Mouse (Mus musculus) kidney, embryonic 16.5 days (tissue): ENCODE results near the gene Icam5. TPM values are rescaled to one million over a fixed set of nuclear protein-coding genes. Genes with fewer than 3 reads are reported as not detected.
"Not testable (repeated sequence)": the region's sequence is repeated elsewhere in the genome, so short reads cannot be mapped to it uniquely, and the experiment has no call there.

Experiments
- ATAC-seq: fragments of 200-750 bp; cut with Nextera tagmentation; 2 replicates; pipeline ENCODE4 v1.8.0; 2017; ENCODE audit warnings: moderate TSS enrichment; ENCODE audit not compliant: low FRiP score, low TSS enrichment
- H3K27ac ChIP-seq: fragments of 300-500 bp; sonication (generic); 2 replicates; pipeline ENCODE4 v1.5.1; 2014; ENCODE audit warnings: low read length
- H3K27me3 ChIP-seq: fragments of 300-500 bp; sonication (generic); 2 replicates; pipeline ENCODE4 v1.6.1; 2014; ENCODE audit warnings: low read length, control low read depth, mixed read lengths; ENCODE audit not compliant: insufficient read depth
- H3K36me3 ChIP-seq: fragments of 300-500 bp; sonication (generic); 2 replicates; pipeline ENCODE4 v1.6.1; 2014; ENCODE audit warnings: low read length, control low read depth, mixed read lengths; ENCODE audit not compliant: insufficient read depth
- H3K4me1 ChIP-seq: fragments of 300-500 bp; sonication (generic); 2 replicates; pipeline ENCODE4 v1.6.1; 2014; ENCODE audit warnings: low read length, control low read depth, mixed read lengths; ENCODE audit not compliant: insufficient read depth
- H3K4me2 ChIP-seq: fragments of 300-500 bp; sonication (generic); replicated peaks from 2 replicates; pipeline ENCODE4 v1.6.1; 2014; ENCODE audit warnings: low read depth, low read length
- H3K4me3 ChIP-seq: fragments of 300-500 bp; sonication (generic); 2 replicates; pipeline ENCODE4 v1.5.1; 2014; ENCODE audit warnings: mild to moderate bottlenecking, low read length
- H3K9ac ChIP-seq: fragments of 300-500 bp; sonication (generic); replicated peaks from 2 replicates; pipeline ENCODE4 v1.6.1; 2014; ENCODE audit warnings: low read length
- H3K9me3 ChIP-seq: fragments of 300-500 bp; sonication (generic); 2 replicates; pipeline ENCODE4 v1.6.1; 2016; ENCODE audit warnings: low read length, control low read depth
- WGBS: fragments of 180-500 bp; shearing (Covaris S2); extraction: QIAGEN DNeasy Blood & Tissue Kit; methylation state at CpG from one replicate; pipeline ENCODE4 v1.1.7; 2014; 5-methylcytosine and 5-hydroxymethylcytosine counted together
- polyA plus RNA-seq: library from polyadenylated mRNA; unstranded; fragments of >200 nt; fragmentation: Nextera tagmentation; extraction: Ambion mirVana; gene quantifications from 2 replicates; pipeline ENCODE4 v1.2.1, GENCODE M21; 2015

Icam5 gene
- polyA plus RNA-seq, 1 experiment from 2014 or later: 0.39 TPM

DNA sequence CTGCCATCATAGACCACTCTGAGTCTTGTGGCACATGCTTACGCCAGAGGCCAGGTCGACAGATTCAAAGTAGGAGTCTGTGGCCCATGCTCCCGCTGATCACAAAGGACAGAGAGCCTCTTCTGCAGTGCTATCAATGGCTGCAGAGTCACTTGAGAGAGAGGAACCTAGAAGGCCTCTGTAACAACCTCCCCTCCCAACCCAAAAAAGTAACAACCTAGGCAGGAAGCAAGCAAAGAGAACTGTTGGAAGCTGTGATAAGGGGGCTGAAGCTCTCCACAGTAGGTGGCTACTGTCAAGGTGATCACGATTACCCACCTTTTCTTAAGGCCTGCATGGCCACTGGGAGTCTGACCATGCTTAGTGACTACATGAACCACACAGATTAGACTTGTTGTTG is 11.7 kb downstream of the Icam5 start:
- H3K4me1 ChIP-seq: 0 out of 2 replicates have a peak, but pooled peaks cover 2% of the 10 kb centered on the region
- no peak overlapping the region for H3K4me3 ChIP-seq
- H3K36me3 ChIP-seq: no peaks in the 10 kb centered on the region
- no peak for ATAC-seq
- no peaks in the 10 kb centered on the region for H3K9me3 ChIP-seq
- 87% methylated on average over 4 of the region's 4 CpGs for WGBS
- peaks cover 12% of the 10 kb centered on the region for H3K27me3 ChIP-seq
- H3K4me2 ChIP-seq: no peak overlapping the region
- H3K9ac ChIP-seq: no peak overlapping the region
- no peak overlapping the region for H3K27ac ChIP-seq

DNA sequence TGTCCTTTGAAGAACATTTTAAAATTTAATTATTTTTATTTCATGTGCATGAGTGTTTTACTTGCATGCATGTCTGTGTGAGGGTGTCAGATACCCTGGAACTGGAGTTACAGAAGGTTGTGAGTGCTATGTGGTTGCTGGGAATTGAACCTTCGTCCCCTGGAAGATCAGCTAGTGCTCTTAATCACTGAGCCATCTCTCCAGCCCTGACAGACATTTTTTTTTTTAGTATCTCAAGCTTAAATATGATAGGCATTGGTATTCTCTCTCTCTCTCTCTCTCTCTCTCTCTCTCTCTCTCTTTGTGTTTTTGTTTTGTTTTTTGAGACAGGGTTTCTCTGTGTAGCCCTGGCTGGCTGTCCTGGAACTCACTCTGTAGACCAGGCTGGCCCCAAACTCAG is 12.9 kb downstream of the Icam5 start:
- H3K4me3 ChIP-seq, H3K9ac ChIP-seq, H3K36me3 ChIP-seq, H3K27ac ChIP-seq, H3K4me2 ChIP-seq, ATAC-seq, H3K4me1 ChIP-seq, H3K9me3 ChIP-seq, H3K27me3 ChIP-seq: not testable (repeated sequence)
- WGBS: 37% methylated on average over 1 of the region's 1 CpGs

DNA sequence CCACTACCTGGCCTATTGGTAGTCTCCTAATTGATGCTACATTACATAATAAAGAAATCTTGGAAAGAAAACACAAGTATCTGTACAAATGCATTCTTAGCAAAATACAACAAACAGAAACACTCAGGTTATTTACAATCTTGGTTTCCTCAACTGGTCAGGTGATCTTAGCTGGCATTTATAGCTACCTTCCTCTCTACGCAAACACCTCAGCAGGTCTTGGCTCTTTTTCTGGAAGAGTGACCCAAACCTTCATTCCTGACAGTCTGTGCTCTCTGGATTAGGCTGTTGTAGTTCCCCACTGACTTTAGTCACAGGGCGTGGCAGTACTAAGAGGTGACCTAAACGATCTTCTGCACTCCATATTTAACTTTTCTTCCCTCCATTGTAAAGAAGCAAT is 13.4 kb downstream of the Icam5 start:
- H3K4me3 ChIP-seq: no peak overlapping the region
- 73% methylated on average over 3 of the region's 3 CpGs for WGBS
- ATAC-seq: no peak
- no peak overlapping the region for H3K9ac ChIP-seq
- no peaks in the 10 kb centered on the region for H3K27me3 ChIP-seq
- 0 out of 2 replicates have a peak, but pooled peaks cover 2% of the 10 kb centered on the region for H3K4me1 ChIP-seq
- H3K9me3 ChIP-seq: no peaks in the 10 kb centered on the region
- no peaks in the 10 kb centered on the region for H3K36me3 ChIP-seq
- no peak overlapping the region for H3K27ac ChIP-seq
- no peak overlapping the region for H3K4me2 ChIP-seq

DNA sequence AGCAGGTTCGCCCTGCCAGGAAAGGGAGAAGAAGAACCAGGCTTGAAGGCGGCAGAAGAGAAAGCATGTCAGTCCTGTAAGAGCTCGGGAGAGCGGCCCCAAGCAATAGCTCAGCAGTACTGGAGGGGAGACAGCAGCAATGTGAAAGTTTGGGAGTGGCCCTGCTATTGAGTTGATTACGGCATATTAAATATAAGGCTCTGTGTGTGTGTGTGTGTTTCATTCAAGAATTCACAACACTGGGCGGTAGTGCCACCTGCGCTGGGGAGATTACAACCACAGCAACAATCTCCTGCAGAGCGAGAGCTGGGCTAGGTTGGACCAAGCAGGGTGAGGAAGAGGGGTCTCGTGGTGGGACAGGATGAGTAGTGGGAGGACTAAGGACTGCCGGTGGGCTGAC is 19.7 kb downstream of the Icam5 start:
- Histone ChIP-seq H3K9me3 (no peaks in the 10 kb centered on the region), H3K4me1 (no peaks in the 10 kb centered on the region), H3K9ac (no peak overlapping the region), H3K27me3 (no peaks in the 10 kb centered on the region), H3K4me3 (no peak overlapping the region), H3K27ac (no peak overlapping the region), H3K36me3 (no peaks in the 10 kb centered on the region), H3K4me2 (no peak overlapping the region)
- ATAC-seq: no peak
- WGBS: 65% methylated on average over 10 of the region's 10 CpGs

DNA sequence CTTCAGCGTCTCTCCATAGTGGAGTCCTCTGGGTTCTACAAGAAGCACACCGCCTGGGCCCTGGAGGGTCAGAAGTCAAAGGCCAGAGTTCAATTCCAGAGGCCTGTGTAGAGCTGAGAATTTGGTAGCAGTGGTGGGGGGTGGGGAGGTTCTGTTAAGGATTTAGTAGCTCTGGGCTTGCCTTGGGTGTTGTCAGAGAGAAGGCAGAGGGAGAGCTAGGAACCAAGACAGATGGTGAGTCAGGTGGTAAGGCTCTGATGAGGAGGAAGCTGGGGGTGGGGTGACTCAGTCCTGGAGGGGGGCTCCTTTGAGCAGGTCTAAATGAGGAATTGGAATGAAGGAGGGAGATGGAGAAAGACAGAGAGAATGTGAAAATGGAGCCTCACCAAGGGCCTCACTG is 31.1 kb downstream of the Icam5 start:
- WGBS: 86% methylated on average over 2 of the region's 2 CpGs
- Histone ChIP-seq H3K9ac (no peak overlapping the region), H3K27ac (no peak overlapping the region), H3K36me3 (peaks cover 33% of the 10 kb centered on the region; the same call in 1 of the 2 replicates), H3K4me3 (no peak overlapping the region), H3K9me3 (no peaks in the 10 kb centered on the region), H3K27me3 (no peaks in the 10 kb centered on the region), H3K4me2 (no peak overlapping the region), H3K4me1 (no peaks in the 10 kb centered on the region)
- ATAC-seq: no peak

DNA sequence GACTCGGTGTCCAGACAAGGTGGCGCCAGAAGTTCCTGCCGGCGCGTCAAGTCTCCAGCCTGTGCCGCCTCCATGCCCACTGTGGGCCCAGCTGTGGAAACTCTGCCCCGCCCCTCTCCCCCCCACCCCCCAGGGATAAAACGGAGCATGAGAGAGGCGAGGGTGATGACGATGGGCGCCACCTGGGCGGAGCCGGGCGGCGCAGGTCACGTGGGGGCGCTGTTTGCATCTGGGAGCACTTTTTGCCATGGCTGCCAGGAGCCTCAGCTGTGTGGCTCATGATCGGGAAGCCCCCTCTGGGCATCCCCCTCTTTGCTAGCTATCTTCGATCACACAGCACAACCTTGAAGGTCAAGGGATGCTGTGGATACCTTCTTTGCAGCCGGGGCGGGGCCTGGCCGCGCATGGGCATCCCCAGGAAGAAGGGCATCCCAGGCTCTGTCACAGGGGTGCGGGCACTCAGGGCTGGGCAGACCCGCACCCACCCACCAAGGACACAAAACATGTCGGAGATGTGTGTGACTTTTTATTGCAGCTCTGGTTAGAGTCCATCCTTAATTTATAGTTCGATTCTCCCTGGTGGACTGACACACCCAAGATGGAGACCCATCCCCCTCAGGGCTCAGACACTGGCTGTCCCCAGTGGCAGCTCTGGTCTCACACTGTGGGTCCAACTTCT is 35.3 kb downstream of the Icam5 start, which contains the start of gene Zglp1:
TSS of gene Zglp1 (minus strand) at position 88 of the 679 bp plus-strand sequence.
- Histone ChIP-seq H3K27me3 (no peaks in the 10 kb centered on the region), H3K4me2 (no peak within 1 kb of the TSS), H3K36me3 (peaks cover 45% of the 10 kb centered on the region; the same call in 1 of the 2 replicates), H3K9me3 (no peaks in the 10 kb centered on the region), H3K9ac (no peak within 1 kb of the TSS), H3K4me1 (peaks cover 3% of the 10 kb centered on the region), H3K4me3 (no peak within 1 kb of the TSS), H3K27ac (no peak within 1 kb of the TSS)
- no peak for ATAC-seq
- WGBS: 90% methylated on average over 27 of the region's 27 CpGs

DNA sequence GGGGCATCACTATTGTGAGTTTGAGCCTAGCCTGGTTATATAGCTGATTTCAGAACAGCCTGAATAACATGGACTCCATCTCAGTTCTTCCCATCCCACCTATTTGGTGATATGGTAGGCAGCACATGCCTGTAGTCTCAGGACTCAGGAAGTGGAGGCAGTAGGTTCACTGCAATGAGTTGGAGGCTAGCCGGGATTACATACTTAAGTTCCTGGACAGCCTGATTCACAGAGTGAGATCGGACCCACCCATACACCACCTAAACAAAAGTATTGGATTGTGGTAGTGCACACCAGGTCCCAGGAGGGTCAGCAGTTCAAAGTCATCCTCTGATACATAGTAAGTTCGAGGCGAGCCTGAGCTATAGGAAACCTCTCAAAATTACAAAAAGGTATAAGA is 40.8 kb downstream of the Icam5 start:
- no peaks in the 10 kb centered on the region for H3K27me3 ChIP-seq
- ATAC-seq: 0 out of 2 replicates have a peak, but pooled peaks have one; percentile 8
- H3K9ac ChIP-seq: peak overlapping the region; percentile 89
- H3K36me3 ChIP-seq: peaks cover 39% of the 10 kb centered on the region
- H3K9me3 ChIP-seq: no peaks in the 10 kb centered on the region
- peak overlapping the region; percentile 87 for H3K4me3 ChIP-seq
- H3K4me1 ChIP-seq: peaks cover 10% of the 10 kb centered on the region
- H3K27ac ChIP-seq: peak overlapping the region; percentile 76; the same call in 1 of the 2 replicates
- peak overlapping the region; percentile 83 for H3K4me2 ChIP-seq
- 7% methylated on average over 4 of the region's 4 CpGs for WGBS

DNA sequence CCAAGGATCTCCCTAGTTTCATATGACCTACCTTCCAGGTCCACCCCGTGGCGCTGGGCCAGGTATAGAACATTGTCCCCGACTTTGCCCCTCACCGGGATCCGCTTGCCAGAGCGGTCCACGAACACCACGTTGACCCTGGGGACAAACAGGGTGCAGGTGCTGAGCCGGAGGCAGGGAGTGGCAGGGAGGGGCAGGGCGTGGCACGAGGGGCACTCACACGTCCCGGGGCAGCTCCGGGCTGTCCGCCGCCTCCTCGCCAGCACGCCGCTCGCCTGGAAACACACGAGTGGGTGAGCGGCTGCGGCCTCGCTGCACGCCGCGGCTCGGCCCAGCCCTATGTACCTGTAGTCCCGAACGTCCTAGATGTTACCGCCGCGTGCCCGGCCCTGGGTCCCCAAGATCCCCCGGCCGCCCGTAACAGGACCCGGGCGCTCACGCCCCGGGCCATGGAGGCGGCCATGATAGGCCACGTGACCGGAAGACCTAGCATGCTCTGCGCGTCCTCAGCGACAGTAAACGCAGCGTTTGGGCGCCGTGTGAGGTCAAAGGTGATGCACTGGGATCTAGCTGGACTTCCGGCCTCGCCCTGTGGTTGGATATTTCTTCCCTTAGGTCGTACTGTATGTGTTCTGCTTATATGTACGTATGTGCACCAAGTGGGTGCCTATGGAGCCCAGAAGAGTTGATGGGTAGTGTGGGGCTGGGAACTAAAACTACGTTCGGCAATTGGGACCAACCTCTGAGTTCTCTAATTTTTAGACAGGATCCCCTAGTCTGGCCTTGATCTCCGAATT is 41.4 kb downstream of the Icam5 start, which contains the start of the genes Gm49373 and Fdx1l:
TSS of gene Gm49373 (minus strand) at position 53 of the 797 bp plus-strand sequence.
TSS of gene Fdx1l (minus strand) at position 571 of the 797 bp plus-strand sequence.
- peak within 1 kb of the TSS; percentile 76 for H3K27ac ChIP-seq
- H3K9me3 ChIP-seq: no peaks in the 10 kb centered on the region
- peak within 1 kb of the TSS; percentile 89 for H3K9ac ChIP-seq
- ATAC-seq: peak; percentile 94
- H3K4me1 ChIP-seq: peaks cover 10% of the 10 kb centered on the region
- H3K4me3 ChIP-seq: peak within 1 kb of the TSS; percentile 87
- no peaks in the 10 kb centered on the region for H3K27me3 ChIP-seq
- 2% methylated on average over 58 of the region's 58 CpGs for WGBS
- H3K4me2 ChIP-seq: peak within 1 kb of the TSS; percentile 83
- peaks cover 41% of the 10 kb centered on the region for H3K36me3 ChIP-seq

DNA sequence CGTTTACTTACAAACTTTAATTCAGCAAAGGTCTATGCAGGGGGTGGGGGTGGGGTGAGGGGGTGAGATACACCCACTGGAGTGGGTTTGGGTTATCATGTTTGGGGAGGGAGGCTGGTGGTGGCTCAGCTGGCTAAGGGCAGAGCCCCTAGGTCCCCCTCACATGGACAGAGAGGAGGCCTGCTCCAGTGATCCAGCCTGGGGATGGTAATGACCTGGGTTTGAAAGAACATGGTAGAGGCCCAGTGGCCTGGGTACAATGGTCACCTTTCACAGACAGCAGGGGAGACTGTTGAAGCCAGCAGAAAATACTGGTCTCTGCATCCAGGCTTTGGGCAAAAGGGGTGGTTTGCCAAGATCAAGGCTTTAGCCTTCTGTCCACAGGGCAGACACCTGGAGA is 42.3 kb downstream of the Icam5 start:
- H3K36me3 ChIP-seq: peaks cover 49% of the 10 kb centered on the region
- no peak overlapping the region; the same call in 1 of the 2 replicates for H3K9ac ChIP-seq
- no peaks in the 10 kb centered on the region for H3K9me3 ChIP-seq
- H3K4me3 ChIP-seq: no peak overlapping the region
- H3K27ac ChIP-seq: no peak overlapping the region
- H3K27me3 ChIP-seq: no peaks in the 10 kb centered on the region
- ATAC-seq: no peak
- WGBS: 82% methylated on average over 1 of the region's 1 CpGs
- H3K4me2 ChIP-seq: no peak overlapping the region
- peaks cover 10% of the 10 kb centered on the region for H3K4me1 ChIP-seq

DNA sequence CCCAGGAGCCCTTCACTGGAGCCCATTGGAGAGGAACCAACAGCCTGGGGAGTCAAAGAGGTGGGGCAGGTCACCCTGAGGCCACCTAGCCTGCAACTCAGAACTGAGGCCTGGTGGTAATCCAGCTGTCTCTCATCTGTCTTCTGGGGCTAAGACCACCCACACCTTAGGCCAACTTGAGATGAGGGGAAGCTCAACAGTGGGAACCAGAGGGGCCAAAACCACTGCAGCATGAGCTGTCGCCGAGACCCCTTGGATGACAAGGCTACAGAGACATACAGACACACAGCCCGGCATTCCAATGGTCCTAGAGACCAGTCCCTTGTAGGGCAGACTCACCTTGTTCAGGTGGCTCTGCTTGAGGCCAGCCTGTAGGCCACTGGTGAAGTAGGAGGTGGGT is 43.8 kb downstream of the Icam5 start:
- Histone ChIP-seq H3K27ac (no peak overlapping the region), H3K9ac (no peak overlapping the region), H3K4me3 (no peak overlapping the region), H3K9me3 (no peaks in the 10 kb centered on the region), H3K4me2 (no peak overlapping the region), H3K36me3 (peaks cover 57% of the 10 kb centered on the region), H3K4me1 (peaks cover 10% of the 10 kb centered on the region), H3K27me3 (no peaks in the 10 kb centered on the region)
- ATAC-seq: no peak
- WGBS: 95% methylated on average over 3 of the region's 3 CpGs
